Mouse (Mus musculus) olfactory bulb, adult 2 months (tissue): ENCODE measurements around the gene Yaf2.

Source experiments
- CTCF ChIP-seq: fragments of 200-500 bp; IDR thresholded peaks from 2 replicates; pipeline ENCODE4 v1.5.1; 2012; ENCODE audit warnings: low read depth, mild to moderate bottlenecking, low read length, moderate library complexity; ENCODE audit not compliant: insufficient read depth
- POLR2A ChIP-seq: fragments of 200-500 bp; IDR thresholded peaks from 2 replicates; pipeline ENCODE4 v1.6.1; 2012; ENCODE audit warnings: mild to moderate bottlenecking, low read depth, low read length, moderate library complexity; ENCODE audit not compliant: insufficient read depth

- TF ChIP-seq POLR2A (no peak), CTCF (no peak)
Measured at GRCm38 (mm10) chr15:93318781-93319180, 18.0 kb downstream of the Yaf2 start.
